Mouse (Mus musculus) midbrain, embryonic 16.5 days (tissue): Measurements from ENCODE around the gene Ckap2. TPM values are rescaled to one million over a fixed set of nuclear protein-coding genes. Genes with fewer than 3 reads are reported as not detected.
"Not testable (repeated sequence)": the region's sequence is repeated elsewhere in the genome, so short reads cannot be mapped to it uniquely, and the experiment has no call there.

Experiments used
- ATAC-seq: fragments of 200-750 bp; cut with Nextera tagmentation; 2 replicates; pipeline ENCODE4 v1.8.0; 2017; ENCODE audit warnings: moderate TSS enrichment
- H3K27ac ChIP-seq: fragments of 300-500 bp; sonication (generic); 2 replicates; pipeline ENCODE4 v1.5.1; 2014; ENCODE audit warnings: mild to moderate bottlenecking, low read length, mixed read lengths
- H3K27me3 ChIP-seq: fragments of 300-500 bp; sonication (generic); 2 replicates; pipeline ENCODE4 v1.6.1; 2014; ENCODE audit warnings: low read depth, low read length, mixed read lengths; ENCODE audit not compliant: control insufficient read depth, insufficient read depth
- H3K36me3 ChIP-seq: fragments of 300-500 bp; sonication (generic); 2 replicates; pipeline ENCODE4 v1.6.1; 2014; ENCODE audit warnings: mild to moderate bottlenecking, low read length, moderate library complexity, mixed read lengths; ENCODE audit not compliant: control insufficient read depth, insufficient read depth
- H3K4me1 ChIP-seq: fragments of 300-500 bp; sonication (generic); 2 replicates; pipeline ENCODE4 v1.6.1; 2014; ENCODE audit warnings: mild to moderate bottlenecking, low read length, mixed read lengths; ENCODE audit not compliant: control insufficient read depth, insufficient read depth
- H3K4me2 ChIP-seq: fragments of 300-500 bp; sonication (generic); 2 replicates; pipeline ENCODE4 v1.6.1; 2014; ENCODE audit warnings: mild to moderate bottlenecking, low read length, mixed read lengths
- H3K4me3 ChIP-seq: fragments of 300-500 bp; sonication (generic); 2 replicates; pipeline ENCODE4 v1.5.1; 2014; ENCODE audit warnings: low read depth, mild to moderate bottlenecking, low read length, moderate library complexity, mixed read lengths
- H3K9ac ChIP-seq: fragments of 300-500 bp; sonication (generic); 2 replicates; pipeline ENCODE4 v1.6.1; 2014; ENCODE audit warnings: low read depth, low read length, mixed read lengths
- H3K9me3 ChIP-seq: fragments of 300-500 bp; sonication (generic); replicated peaks from 2 replicates; pipeline ENCODE4 v1.6.1; 2014; ENCODE audit warnings: mild to moderate bottlenecking, low read length, mixed read lengths; ENCODE audit not compliant: control insufficient read depth, poor library complexity, severe bottlenecking
- WGBS: fragments of 180-500 bp; shearing (Covaris S2); extraction: QIAGEN DNeasy Blood & Tissue Kit; methylation state at CpG from one replicate; pipeline ENCODE4 v1.1.7; 2014; 5-methylcytosine and 5-hydroxymethylcytosine counted together
- polyA plus RNA-seq: library from polyadenylated mRNA; unstranded; fragments of >200 nt; fragmentation: Nextera tagmentation; extraction: Ambion mirVana; gene quantifications from 2 replicates; pipeline ENCODE4 v1.2.1, GENCODE M21; 2015

Gene Ckap2
- polyA plus RNA-seq, 1 experiment from 2014 or later: 6.6 TPM

DNA sequence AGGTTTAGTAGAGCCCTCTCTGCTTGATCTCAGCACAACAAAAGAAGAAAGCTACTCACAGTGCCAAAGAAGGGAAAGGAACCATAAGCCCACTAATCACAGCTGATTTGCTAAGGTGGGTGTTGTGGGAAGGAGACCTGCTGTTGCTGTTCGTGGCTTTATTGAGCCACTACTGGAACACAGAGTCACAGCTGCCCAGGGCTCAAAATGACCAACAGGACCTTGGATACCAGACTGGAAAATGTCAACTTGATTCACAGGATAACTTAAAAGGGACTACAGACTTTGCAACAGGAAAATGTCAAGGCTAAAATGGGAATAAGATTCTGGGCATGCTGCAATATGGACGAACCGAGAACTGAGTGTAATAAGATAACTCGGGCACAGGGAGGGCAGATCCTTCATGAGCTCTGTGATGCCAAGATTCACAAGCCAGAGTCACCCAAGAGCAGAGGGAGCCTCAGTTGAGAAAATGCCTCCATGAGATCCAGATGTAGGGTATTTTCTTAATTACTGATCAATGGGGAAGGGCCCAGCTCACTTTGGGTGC is 43.7 kb downstream of the Ckap2 start:
- H3K36me3 ChIP-seq: no peaks in the 10 kb centered on the region
- no peak for ATAC-seq
- no peak overlapping the region for H3K4me2 ChIP-seq
- H3K4me3 ChIP-seq: no peak overlapping the region
- WGBS: 93% methylated on average over 4 of the region's 4 CpGs
- no peaks in the 10 kb centered on the region for H3K27me3 ChIP-seq
- H3K27ac ChIP-seq: no peak overlapping the region
- 0 out of 2 replicates have a peak, but pooled peaks cover 2% of the 10 kb centered on the region for H3K9me3 ChIP-seq
- H3K9ac ChIP-seq: no peak overlapping the region
- no peaks in the 10 kb centered on the region for H3K4me1 ChIP-seq

DNA sequence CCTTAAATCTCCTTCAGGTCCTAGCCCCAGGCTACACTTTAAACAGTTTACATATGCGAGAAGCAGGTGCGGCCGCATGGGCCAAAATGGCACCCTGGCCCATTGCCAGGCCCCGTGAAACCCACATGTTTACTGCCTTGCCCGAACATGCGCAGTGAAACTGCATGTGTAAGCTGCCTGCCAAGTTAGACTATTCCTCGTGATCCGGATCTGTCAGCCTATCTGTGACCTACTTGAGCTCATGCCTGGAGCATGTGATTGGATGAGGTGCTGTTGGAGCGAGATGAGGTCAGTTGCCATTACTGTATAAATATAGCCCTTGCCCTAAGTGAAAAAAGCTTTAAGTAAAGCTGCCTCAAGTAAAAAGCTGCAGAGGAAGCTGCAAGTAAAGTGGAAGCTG is 49.2 kb downstream of the Ckap2 start:
- H3K4me3 ChIP-seq, H3K9me3 ChIP-seq, H3K4me1 ChIP-seq, H3K27ac ChIP-seq, H3K9ac ChIP-seq, H3K4me2 ChIP-seq, H3K36me3 ChIP-seq, ATAC-seq, H3K27me3 ChIP-seq: not testable (repeated sequence)
- WGBS: 95% methylated on average over 9 of the region's 9 CpGs

DNA sequence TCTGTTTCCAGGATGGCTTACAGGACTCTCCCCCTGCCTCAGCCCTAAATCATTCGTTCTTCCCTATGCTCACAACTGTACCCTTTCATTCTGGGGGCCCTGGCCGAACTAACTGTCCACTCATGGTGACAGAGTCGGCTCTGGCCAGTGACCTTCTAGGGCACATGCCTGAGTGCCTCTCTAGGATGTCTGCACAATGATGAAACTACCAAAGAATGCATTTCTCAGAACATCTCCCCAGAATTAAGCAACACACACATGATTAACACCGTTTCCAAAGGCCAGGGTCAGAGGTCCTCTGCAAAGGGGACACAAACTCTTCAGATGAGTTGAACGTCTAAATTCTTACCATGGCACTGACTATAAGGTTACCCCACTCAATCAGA is 50.9 kb downstream of the Ckap2 start:
- Histone ChIP-seq H3K27ac (no peak overlapping the region), H3K4me1 (no peaks in the 10 kb centered on the region), H3K9me3 (0 out of 2 replicates have a peak, but pooled peaks cover 2% of the 10 kb centered on the region), H3K4me2 (no peak overlapping the region), H3K36me3 (no peaks in the 10 kb centered on the region), H3K4me3 (no peak overlapping the region), H3K27me3 (no peaks in the 10 kb centered on the region), H3K9ac (no peak overlapping the region)
- no peak for ATAC-seq
- WGBS: 82% methylated on average over 5 of the region's 5 CpGs

DNA sequence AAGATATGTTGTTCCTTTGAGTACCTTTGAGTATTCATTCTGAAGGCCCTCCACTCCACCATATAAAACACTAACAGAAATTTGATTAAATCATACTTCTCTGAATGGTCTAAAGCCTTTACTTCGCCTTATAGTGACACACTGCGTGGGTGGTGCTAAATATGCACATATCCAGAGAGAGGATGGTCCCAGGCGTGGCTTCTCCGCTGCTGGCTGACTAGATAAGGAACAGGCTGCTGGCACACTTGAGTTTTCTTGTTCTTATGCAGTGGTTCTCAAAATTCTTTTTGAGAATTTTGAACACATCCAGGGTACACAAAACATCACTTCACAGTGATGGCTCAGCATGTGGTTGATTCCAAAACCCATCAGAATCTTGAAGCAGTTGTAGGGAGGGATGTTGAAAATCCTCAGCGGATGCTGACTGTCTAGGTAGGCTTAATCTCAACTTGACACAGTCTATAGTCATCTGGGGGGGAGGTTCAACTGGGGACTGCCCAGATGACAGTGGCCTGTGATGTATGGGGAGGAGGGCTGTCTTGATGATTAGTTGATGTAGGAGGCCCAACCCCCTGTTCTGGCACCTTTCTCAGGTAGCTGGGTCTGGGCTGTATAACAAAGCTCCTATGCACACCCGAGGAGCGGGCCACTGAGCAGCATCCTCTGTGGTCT is 51.4 kb downstream of the Ckap2 start:
- 0 out of 2 replicates have a peak, but pooled peaks cover 2% of the 10 kb centered on the region for H3K36me3 ChIP-seq
- H3K9ac ChIP-seq: no peak overlapping the region
- no peaks in the 10 kb centered on the region for H3K4me1 ChIP-seq
- no peak overlapping the region for H3K4me2 ChIP-seq
- no peaks in the 10 kb centered on the region for H3K27me3 ChIP-seq
- H3K9me3 ChIP-seq: 0 out of 2 replicates have a peak, but pooled peaks cover 2% of the 10 kb centered on the region
- H3K27ac ChIP-seq: no peak overlapping the region
- H3K4me3 ChIP-seq: no peak overlapping the region
- WGBS: 95% methylated on average over 7 of the region's 7 CpGs
- ATAC-seq: no peak

DNA sequence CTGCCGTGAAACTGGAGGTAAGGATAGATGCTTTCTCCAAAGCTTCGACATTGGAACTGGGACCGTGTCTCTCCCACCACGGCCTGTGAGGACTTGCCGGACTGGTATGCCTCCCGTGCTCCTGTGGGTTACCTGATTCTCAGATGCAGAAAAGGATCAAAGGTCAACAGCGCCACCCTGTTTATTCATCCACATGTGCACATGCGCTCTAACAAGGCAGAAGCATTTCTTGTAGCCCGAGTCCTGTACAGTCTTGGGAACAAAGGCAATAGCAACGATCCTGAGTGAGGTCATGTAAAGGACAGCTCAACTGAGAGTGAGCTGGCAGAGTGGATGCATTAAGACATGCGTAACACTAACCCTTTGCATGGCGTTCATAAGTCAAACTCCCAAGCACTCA is 53.6 kb downstream of the Ckap2 start:
- Histone ChIP-seq H3K9me3 (no peaks in the 10 kb centered on the region), H3K4me3 (no peak overlapping the region), H3K36me3 (peaks cover 8% of the 10 kb centered on the region; the same call in 1 of the 2 replicates), H3K27ac (no peak overlapping the region), H3K27me3 (no peaks in the 10 kb centered on the region), H3K4me2 (no peak overlapping the region), H3K9ac (no peak overlapping the region), H3K4me1 (no peaks in the 10 kb centered on the region)
- WGBS: 89% methylated on average over 12 of the region's 12 CpGs
- ATAC-seq: no peak

DNA sequence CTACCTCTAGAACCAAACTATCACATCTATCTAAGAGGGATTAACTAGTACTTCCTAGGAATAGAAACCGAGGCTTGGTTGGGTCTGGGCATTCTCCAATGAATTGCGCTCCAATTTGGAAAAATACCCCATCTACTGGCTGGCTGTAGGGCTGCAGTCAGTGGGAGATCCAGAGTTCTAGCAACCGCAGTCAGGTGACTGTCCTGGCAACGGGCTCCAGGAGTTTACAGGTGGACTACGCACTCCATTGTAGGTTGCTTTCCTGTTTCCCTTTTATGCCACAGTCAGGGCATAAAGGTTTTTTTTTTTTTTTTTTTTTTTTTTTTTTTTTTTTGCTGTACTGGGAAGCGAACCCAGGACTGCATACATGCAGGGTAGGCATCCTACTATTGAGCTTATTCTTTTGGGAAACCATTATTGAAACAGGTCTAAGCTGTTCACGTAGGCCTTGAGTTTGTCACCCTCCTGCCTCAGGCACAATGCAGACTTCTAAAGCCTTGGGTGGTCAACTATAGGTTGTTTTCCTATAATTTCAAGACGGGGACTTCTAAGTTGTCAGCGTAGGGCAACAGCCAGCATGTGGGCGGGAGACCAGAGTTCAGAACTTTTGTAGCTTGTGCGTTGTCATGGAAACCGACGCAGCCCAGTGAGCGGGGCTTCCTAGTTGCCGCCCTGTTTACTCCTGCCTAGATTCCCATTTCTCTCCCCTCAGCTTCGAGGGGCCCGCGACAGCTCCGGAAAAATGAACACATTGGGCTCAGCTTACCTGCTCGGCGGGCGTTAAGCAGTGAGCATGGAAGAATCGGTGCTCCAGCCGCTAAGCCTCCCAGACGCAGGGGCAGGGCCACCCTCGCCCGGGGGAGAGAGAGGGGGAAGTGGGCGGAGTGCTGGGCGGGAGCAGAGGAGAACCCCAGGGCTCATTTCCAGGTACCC is 61.1 kb downstream of the Ckap2 start, which contains the start of gene Nek5:
Nek5 (minus strand) TSS at position 834 of the 933 bp plus-strand sequence.
- H3K36me3 ChIP-seq: peaks cover 12% of the 10 kb centered on the region; the same call in 1 of the 2 replicates
- peak within 1 kb of the TSS; percentile 79 for H3K4me2 ChIP-seq
- H3K4me3 ChIP-seq: peak within 1 kb of the TSS; percentile 38
- H3K9me3 ChIP-seq: no peaks in the 10 kb centered on the region
- H3K27ac ChIP-seq: no peak within 1 kb of the TSS
- H3K9ac ChIP-seq: peak within 1 kb of the TSS; percentile 51; the same call in 1 of the 2 replicates
- ATAC-seq: peak; percentile 74
- WGBS: 1% methylated on average over 29 of the region's 29 CpGs
- peaks cover 5% of the 10 kb centered on the region for H3K4me1 ChIP-seq
- 0 out of 2 replicates have a peak, but pooled peaks cover 2% of the 10 kb centered on the region for H3K27me3 ChIP-seq

Other genes starting within 250 kb of the Ckap2 start
- not detected in 2 replicates for gene Defb35, start 247.5 kb downstream of the Ckap2 start, polyA plus RNA-seq
- gene Defb13, start 239.1 kb downstream of the Ckap2 start, polyA plus RNA-seq: not detected in 2 replicates
- gene Fam90a1a, start 227.1 kb downstream of the Ckap2 start, polyA plus RNA-seq: not detected in 2 replicates
- gene Ccdc70, start 216.0 kb downstream of the Ckap2 start, polyA plus RNA-seq: not detected in 2 replicates
- gene Atp7b, start 125.5 kb downstream of the Ckap2 start, polyA plus RNA-seq: 1.5 and 1.6 TPM in 2 replicates
- 44.5 and 49.6 TPM in 2 replicates for gene Alg11, start 125.1 kb downstream of the Ckap2 start, polyA plus RNA-seq
- gene Nek5, start 60.8 kb downstream of the Ckap2 start, polyA plus RNA-seq: 1.0 and 1.3 TPM in 2 replicates
- gene Nek3, start 19.4 kb downstream of the Ckap2 start, polyA plus RNA-seq: 6.1 and 9.1 TPM in 2 replicates
- gene Vps36, start 7.0 kb upstream of the Ckap2 start, polyA plus RNA-seq: 41.6 and 44.2 TPM in 2 replicates
- gene Thsd1, start 41.5 kb upstream of the Ckap2 start, polyA plus RNA-seq: 7.1 and 7.3 TPM in 2 replicates
- gene Tpte, start 97.6 kb upstream of the Ckap2 start, polyA plus RNA-seq: not detected in 2 replicates
- 7.1 and 7.2 TPM in 2 replicates for gene Slc25a15, start 212.8 kb upstream of the Ckap2 start, polyA plus RNA-seq
- gene Mrps31, start 225.5 kb upstream of the Ckap2 start, polyA plus RNA-seq: 34.3 and 39.4 TPM in 2 replicates